Mouse (Mus musculus) liver, embryonic 11.5 days (tissue): ENCODE data around the gene Cstf3. TPM values are rescaled to one million over a fixed set of nuclear protein-coding genes. Genes with fewer than 3 reads are reported as not detected.
A peak's percentile ranks its signal among the peaks of the same experiment; 100 is the strongest.

ENCODE experiments used
- ATAC-seq: fragments of 200-750 bp; cut with Nextera tagmentation; replicated peaks from 2 replicates; pipeline ENCODE4 v1.8.0; 2017; ENCODE audit warnings: moderate number of reproducible peaks, mild to moderate bottlenecking, moderate TSS enrichment, moderate library complexity; ENCODE audit not compliant: low FRiP score
- DNase-seq: peaks from one replicate; pipeline ENCODE4 v3.0.0-alpha.2; 2017; ENCODE audit warnings: low spot score
- H3K27ac ChIP-seq: fragments of 300-500 bp; sonication (generic); 2 replicates; pipeline ENCODE4 v1.5.1; 2014; ENCODE audit warnings: mild to moderate bottlenecking, low read depth, low read length, control low read depth
- H3K27me3 ChIP-seq: fragments of 300-500 bp; sonication (generic); replicated peaks from 2 replicates; pipeline ENCODE4 v1.6.1; 2014; ENCODE audit warnings: low read length, mixed read lengths; ENCODE audit not compliant: control insufficient read depth, insufficient read depth
- H3K36me3 ChIP-seq: fragments of 300-500 bp; sonication (generic); 2 replicates; pipeline ENCODE4 v1.6.1; 2014; ENCODE audit warnings: mild to moderate bottlenecking, low read length, moderate library complexity, mixed read lengths; ENCODE audit not compliant: control insufficient read depth, insufficient read depth
- H3K4me1 ChIP-seq: fragments of 300-500 bp; sonication (generic); replicated peaks from 2 replicates; pipeline ENCODE4 v1.6.1; 2014; ENCODE audit warnings: low read length, mixed read lengths; ENCODE audit not compliant: control insufficient read depth, insufficient read depth
- H3K4me2 ChIP-seq: fragments of 300-500 bp; sonication (generic); 2 replicates; pipeline ENCODE4 v1.6.1; 2014; ENCODE audit warnings: mild to moderate bottlenecking, control low read depth, moderate library complexity
- H3K4me3 ChIP-seq: fragments of 300-500 bp; sonication (generic); 2 replicates; pipeline ENCODE4 v1.5.1; 2014; ENCODE audit warnings: low read depth, low read length, control low read depth
- H3K9ac ChIP-seq: fragments of 300-500 bp; sonication (generic); 2 replicates; pipeline ENCODE4 v1.6.1; 2014; ENCODE audit warnings: low read depth, low read length, control low read depth
- H3K9me3 ChIP-seq: fragments of 300-500 bp; sonication (generic); 2 replicates; pipeline ENCODE4 v1.6.1; 2016; ENCODE audit warnings: low read length, inconsistent platforms, mixed read lengths; ENCODE audit not compliant: control insufficient read depth
- WGBS: fragments of 180-500 bp; shearing (Covaris S2); extraction: QIAGEN DNeasy Blood & Tissue Kit; methylation state at CpG from one replicate; pipeline ENCODE4 v1.1.7; 2014; 5-methylcytosine and 5-hydroxymethylcytosine counted together
- polyA plus RNA-seq: library from polyadenylated mRNA; unstranded; fragments of >200 nt; fragmentation: Nextera tagmentation; extraction: Ambion mirVana; gene quantifications from 2 replicates; pipeline ENCODE4 v1.2.1, GENCODE M21; 2014

Cstf3 gene
- polyA plus RNA-seq, 1 experiment from 2014 or later: 57.7 TPM

- H3K36me3 ChIP-seq: no peaks in the 10 kb centered on the region
- H3K9me3 ChIP-seq: no peaks in the 10 kb centered on the region
- H3K27me3 ChIP-seq: peaks cover 8% of the 10 kb centered on the region; the same call in 1 of the 2 replicates
- H3K4me1 ChIP-seq: no peaks in the 10 kb centered on the region
- peak overlapping the region; percentile 82 for H3K4me3 ChIP-seq
- H3K27ac ChIP-seq: no peak overlapping the region
- peak overlapping the region; percentile 81 for H3K4me2 ChIP-seq
- DNase-seq: no peak
- ATAC-seq: no peak
- H3K9ac ChIP-seq: no peak overlapping the region
- 28% methylated on average over 6 of the region's 6 CpGs for WGBS
Observed at GRCm38 (mm10) chr2:104710670-104711370, 120.5 kb downstream of the Cstf3 start.

GRCm38 (mm10) chr2:104711585-104712485 lies 121.5 kb downstream of the Cstf3 start, which contains the start of gene Tcp11l1:
Gene Tcp11l1, minus strand, starts transcription at chr2:104712169.
- peak; percentile 79 for ATAC-seq
- under 1% methylated on average over 90 of the region's 99 CpGs for WGBS

GRCm38 (mm10) chr2:104712486-104712809 lies 122.1 kb downstream of the Cstf3 start:
- Histone ChIP-seq H3K27ac (no peak overlapping the region), H3K4me3 (peak overlapping the region; percentile 82), H3K4me1 (no peaks in the 10 kb centered on the region), H3K36me3 (no peaks in the 10 kb centered on the region), H3K27me3 (peaks cover 8% of the 10 kb centered on the region; the same call in 1 of the 2 replicates), H3K9ac (peak overlapping the region; percentile 70), H3K4me2 (peak overlapping the region; percentile 81), H3K9me3 (no peaks in the 10 kb centered on the region)
- DNase-seq (no peak), ATAC-seq (peak; percentile 18; the same call in 1 of the 2 replicates)
- 4% methylated on average over 7 of the region's 7 CpGs for WGBS

More at GRCm38 (mm10) chr2:104711585-104712485, 121.5 kb downstream of the Cstf3 start, which contains the start of gene Tcp11l1:
- Histone ChIP-seq H3K9ac (peak within 1 kb of the TSS; percentile 70), H3K9me3 (no peaks in the 10 kb centered on the region), H3K27ac (no peak within 1 kb of the TSS), H3K4me3 (peak within 1 kb of the TSS; percentile 82), H3K27me3 (peaks cover 8% of the 10 kb centered on the region; the same call in 1 of the 2 replicates), H3K36me3 (no peaks in the 10 kb centered on the region), H3K4me2 (peak within 1 kb of the TSS; percentile 81), H3K4me1 (no peaks in the 10 kb centered on the region)
- peak; percentile 73 for DNase-seq

- no peaks in the 10 kb centered on the region for H3K9me3 ChIP-seq
- no peak overlapping the region for H3K9ac ChIP-seq
- H3K4me2 ChIP-seq: no peak overlapping the region
- H3K36me3 ChIP-seq: no peaks in the 10 kb centered on the region
- 44% methylated on average over 15 of the region's 15 CpGs for WGBS
- H3K4me3 ChIP-seq: no peak overlapping the region
- ATAC-seq (no peak), DNase-seq (no peak)
- H3K27me3 ChIP-seq: peaks cover 8% of the 10 kb centered on the region; the same call in 1 of the 2 replicates
- no peaks in the 10 kb centered on the region for H3K4me1 ChIP-seq
- H3K27ac ChIP-seq: no peak overlapping the region
Observed at GRCm38 (mm10) chr2:104714254-104714691, 124.0 kb downstream of the Cstf3 start.

Other genes starting within 250 kb of the Cstf3 start
- 0.08 and 0.16 TPM in 2 replicates for gene D430041D05Rik, start 179.5 kb upstream of the Cstf3 start, polyA plus RNA-seq
- 17.4 and 18.3 TPM in 2 replicates for gene Hipk3, start 96.1 kb upstream of the Cstf3 start, polyA plus RNA-seq
- gene Tcp11l1, start 121.6 kb downstream of the Cstf3 start, polyA plus RNA-seq: 20.3 and 22.9 TPM in 2 replicates
- not detected in 2 replicates for gene Pin1rt1, start 125.9 kb downstream of the Cstf3 start, polyA plus RNA-seq
- 10.3 and 12.3 TPM in 2 replicates for gene Depdc7, start 152.4 kb downstream of the Cstf3 start, polyA plus RNA-seq
- gene Qser1, start 226.2 kb downstream of the Cstf3 start, polyA plus RNA-seq: 8.8 and 9.0 TPM in 2 replicates